Mouse (Mus musculus) neural tube, embryonic 14.5 days (tissue): ENCODE data around the gene Usp45. TPM values are rescaled to one million over a fixed set of nuclear protein-coding genes. Genes with fewer than 3 reads are reported as not detected.

Experiments used
- ATAC-seq: fragments of 200-750 bp; cut with Nextera tagmentation; 2 replicates; pipeline ENCODE4 v1.8.0; 2017; ENCODE audit warnings: low read depth, mild to moderate bottlenecking, moderate TSS enrichment, moderate library complexity
- H3K27ac ChIP-seq: fragments of 300-500 bp; sonication (generic); 2 replicates; pipeline ENCODE4 v1.5.1; 2014; ENCODE audit warnings: low read depth, mild to moderate bottlenecking, control low read depth, low read length, moderate library complexity, mixed read lengths
- H3K27me3 ChIP-seq: fragments of 300-500 bp; sonication (generic); 2 replicates; pipeline ENCODE4 v1.6.1; 2014; ENCODE audit warnings: low read length; ENCODE audit not compliant: control insufficient read depth, insufficient read depth
- H3K36me3 ChIP-seq: fragments of 300-500 bp; sonication (generic); 2 replicates; pipeline ENCODE4 v1.6.1; 2014; ENCODE audit warnings: low read length, mixed read lengths; ENCODE audit not compliant: control insufficient read depth, insufficient read depth
- H3K4me1 ChIP-seq: fragments of 300-500 bp; sonication (generic); 2 replicates; pipeline ENCODE4 v1.6.1; 2014; ENCODE audit warnings: low read length; ENCODE audit not compliant: control insufficient read depth, insufficient read depth
- H3K4me2 ChIP-seq: fragments of 300-500 bp; sonication (generic); 2 replicates; pipeline ENCODE4 v1.6.1; 2014; ENCODE audit warnings: mild to moderate bottlenecking, low read depth, low read length, control low read depth
- H3K4me3 ChIP-seq: fragments of 300-500 bp; sonication (generic); 2 replicates; pipeline ENCODE4 v1.5.1; 2014; ENCODE audit warnings: low read depth, low read length, control low read depth, mixed read lengths
- H3K9ac ChIP-seq: fragments of 300-500 bp; sonication (generic); replicated peaks from 2 replicates; pipeline ENCODE4 v1.6.1; 2014; ENCODE audit warnings: low read depth, mild to moderate bottlenecking, control low read depth, low read length, mixed read lengths
- H3K9me3 ChIP-seq: fragments of 300-500 bp; sonication (generic); 2 replicates; pipeline ENCODE4 v1.6.1; 2016; ENCODE audit warnings: low read length; ENCODE audit not compliant: control insufficient read depth
- WGBS: fragments of 180-500 bp; shearing (Covaris S2); extraction: QIAGEN DNeasy Blood & Tissue Kit; methylation state at CpG from one replicate; pipeline ENCODE4 v1.1.7; 2014; 5-methylcytosine and 5-hydroxymethylcytosine counted together
- polyA plus RNA-seq: library from polyadenylated mRNA; unstranded; fragments of >200 nt; fragmentation: Nextera tagmentation; extraction: Ambion mirVana; gene quantifications from 2 replicates; pipeline ENCODE4 v1.2.1, GENCODE M21; 2014

Usp45 gene
- polyA plus RNA-seq, 1 experiment from 2014 or later = 9.6 TPM

DNA sequence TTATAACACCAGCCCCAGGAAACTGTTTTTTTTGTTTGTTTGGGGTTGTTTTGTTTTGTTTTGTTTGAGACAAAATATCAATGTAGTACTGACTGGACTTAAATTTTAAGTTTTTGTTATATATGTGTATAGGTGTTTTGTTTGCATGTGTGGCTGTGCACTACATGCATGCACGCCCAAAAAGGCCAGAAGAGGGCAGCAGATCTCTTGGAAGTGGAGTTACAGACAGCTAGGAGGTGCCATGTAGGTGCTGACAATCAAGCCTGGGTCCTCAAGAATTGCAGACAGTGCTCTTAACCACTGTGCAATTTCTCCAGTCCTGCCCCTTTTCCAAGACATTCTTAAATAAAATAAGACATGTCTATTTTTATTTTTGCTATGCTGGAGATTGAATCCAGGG lies 8.1 kb upstream of the Usp45 start:
- H3K4me1 ChIP-seq = no peaks in the 10 kb centered on the region
- H3K9me3 ChIP-seq = no peaks in the 10 kb centered on the region
- 69% methylated on average over 1 of the region's 1 CpGs for WGBS
- no peak overlapping the region for H3K4me2 ChIP-seq
- H3K9ac ChIP-seq = no peak overlapping the region
- H3K4me3 ChIP-seq = no peak overlapping the region
- ATAC-seq = no peak
- no peaks in the 10 kb centered on the region for H3K36me3 ChIP-seq
- no peak overlapping the region for H3K27ac ChIP-seq
- no peaks in the 10 kb centered on the region for H3K27me3 ChIP-seq

DNA sequence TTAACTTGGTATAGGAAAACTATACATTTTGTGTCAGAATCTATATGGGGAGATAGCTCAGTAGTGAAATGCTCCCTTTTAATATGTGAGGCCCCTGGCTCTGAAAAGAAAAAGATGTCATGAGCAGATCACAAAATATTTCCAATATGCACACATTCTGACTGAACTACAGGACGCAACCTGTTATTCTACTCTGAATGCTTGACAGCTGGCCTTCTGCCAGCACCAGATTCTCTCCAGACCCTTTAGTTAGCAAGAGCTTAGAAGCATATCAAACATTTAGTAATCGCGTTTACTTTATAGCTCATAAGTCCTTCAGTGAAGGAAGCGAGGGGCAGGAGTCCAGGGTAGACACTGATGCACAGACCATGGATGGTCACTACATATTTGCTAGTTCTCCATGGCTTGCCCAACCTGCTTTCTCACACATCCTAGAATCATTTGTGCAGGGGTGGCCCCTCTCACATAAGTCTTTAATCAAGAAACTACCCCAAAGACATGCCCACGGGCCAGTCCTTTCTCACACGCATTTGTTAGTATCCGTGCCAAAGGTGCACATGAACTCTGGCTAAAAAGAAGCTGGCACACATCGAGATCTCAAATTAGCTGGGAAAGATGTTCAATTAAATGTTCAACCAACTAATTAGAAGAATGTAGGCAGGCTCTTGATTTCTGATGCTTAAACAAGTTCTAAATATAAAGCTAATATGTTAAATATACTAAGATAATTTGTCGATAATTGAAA lies 5.4 kb upstream of the Usp45 start:
- Histone ChIP-seq H3K9ac (no peak overlapping the region), H3K36me3 (no peaks in the 10 kb centered on the region), H3K9me3 (no peaks in the 10 kb centered on the region), H3K4me2 (no peak overlapping the region), H3K4me1 (no peaks in the 10 kb centered on the region), H3K27me3 (no peaks in the 10 kb centered on the region), H3K27ac (no peak overlapping the region), H3K4me3 (no peak overlapping the region)
- no peak for ATAC-seq
- WGBS = 88% methylated on average over 9 of the region's 9 CpGs

GRCm38 (mm10) chr4:21763827-21764226 lies 3.1 kb upstream of the Usp45 start:
- H3K27me3 ChIP-seq = no peaks in the 10 kb centered on the region
- WGBS = 78% methylated on average over 4 of the region's 4 CpGs
- H3K9ac ChIP-seq = no peak overlapping the region
- ATAC-seq = no peak
- H3K9me3 ChIP-seq = no peaks in the 10 kb centered on the region
- H3K4me1 ChIP-seq = no peaks in the 10 kb centered on the region
- no peak overlapping the region for H3K4me3 ChIP-seq
- no peak overlapping the region for H3K27ac ChIP-seq
- no peak overlapping the region for H3K4me2 ChIP-seq
- no peaks in the 10 kb centered on the region for H3K36me3 ChIP-seq

DNA sequence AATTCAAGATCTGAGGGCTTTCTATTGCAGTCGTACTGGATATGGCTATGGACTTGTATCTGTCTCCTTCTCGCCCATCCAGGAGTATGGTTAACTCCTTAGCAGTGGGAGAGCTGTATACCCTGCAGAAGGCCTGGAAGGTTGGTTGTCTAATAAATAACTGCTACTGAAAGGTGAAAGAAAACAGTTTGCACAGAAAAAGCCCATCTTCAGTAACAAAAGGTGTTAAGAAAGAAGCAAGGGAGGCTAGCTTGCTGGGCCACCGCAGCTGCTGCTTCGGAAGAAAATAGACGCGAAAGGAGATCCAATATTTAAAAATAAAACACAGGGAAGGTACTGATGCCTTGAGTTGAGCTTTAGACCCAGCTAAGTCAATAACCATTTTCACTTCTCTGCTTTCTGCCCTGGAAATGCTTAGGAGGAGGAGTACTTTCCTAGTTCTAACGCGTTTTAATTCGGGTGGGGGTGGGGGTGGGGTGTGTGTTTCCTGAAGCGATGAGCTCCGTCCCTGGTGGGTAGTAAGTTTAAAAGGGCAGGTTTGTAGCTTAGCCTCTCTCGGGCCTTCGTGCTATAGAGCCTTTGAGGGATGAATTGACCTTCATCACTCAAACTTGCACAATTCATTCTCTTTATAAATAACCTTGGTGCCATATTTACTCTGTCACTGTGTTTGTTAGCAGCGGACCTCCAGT lies 639 bp upstream of the Usp45 start:
- ATAC-seq = peak; percentile 62
- Histone ChIP-seq H3K9me3 (no peaks in the 10 kb centered on the region), H3K4me1 (no peaks in the 10 kb centered on the region), H3K4me3 (peak overlapping the region; percentile 57), H3K36me3 (no peaks in the 10 kb centered on the region), H3K9ac (peak overlapping the region; percentile 57), H3K27me3 (no peaks in the 10 kb centered on the region), H3K4me2 (peak overlapping the region; percentile 47), H3K27ac (peak overlapping the region; percentile 34; the same call in 1 of the 2 replicates)
- 18% methylated on average over 14 of the region's 14 CpGs for WGBS

GRCm38 (mm10) chr4:21771064-21771463 lies 4.1 kb downstream of the Usp45 start:
- Histone ChIP-seq H3K4me2 (no peak overlapping the region), H3K9me3 (no peaks in the 10 kb centered on the region), H3K4me1 (no peaks in the 10 kb centered on the region), H3K4me3 (no peak overlapping the region), H3K27ac (no peak overlapping the region), H3K36me3 (no peaks in the 10 kb centered on the region), H3K27me3 (no peaks in the 10 kb centered on the region), H3K9ac (no peak overlapping the region)
- WGBS = 100% methylated on average over 1 of the region's 1 CpGs
- no peak for ATAC-seq

DNA sequence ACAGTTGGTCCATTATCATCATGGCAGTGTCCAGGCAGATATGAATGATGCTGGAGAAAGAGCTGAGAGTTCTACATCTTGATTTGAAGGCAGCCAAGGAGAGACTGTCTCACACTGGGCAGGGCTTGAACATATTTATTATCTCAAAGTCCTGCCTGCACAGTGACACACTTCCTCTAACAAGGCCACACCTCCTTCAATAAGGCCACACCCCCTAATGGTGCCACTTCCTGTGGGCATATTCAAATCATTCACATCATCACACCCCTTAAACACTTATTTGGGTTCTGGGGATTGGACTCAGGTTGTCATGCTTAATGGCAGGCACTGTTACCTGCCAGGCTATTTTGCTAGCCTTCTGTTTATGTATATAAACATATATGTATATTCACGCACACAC lies 5.3 kb downstream of the Usp45 start:
- Histone ChIP-seq H3K27me3 (no peaks in the 10 kb centered on the region), H3K27ac (no peak overlapping the region), H3K36me3 (no peaks in the 10 kb centered on the region), H3K9ac (no peak overlapping the region), H3K4me1 (peaks cover 2% of the 10 kb centered on the region; the same call in 1 of the 2 replicates), H3K4me2 (no peak overlapping the region), H3K9me3 (no peaks in the 10 kb centered on the region), H3K4me3 (no peak overlapping the region)
- ATAC-seq = no peak
- WGBS = 96% methylated on average over 1 of the region's 1 CpGs

GRCm38 (mm10) chr4:21776091-21776945 lies 9.4 kb downstream of the Usp45 start:
- H3K36me3 ChIP-seq = no peaks in the 10 kb centered on the region; the same call in 1 of the 2 replicates
- peak overlapping the region; percentile 57 for H3K9ac ChIP-seq
- peak overlapping the region; percentile 48 for H3K4me3 ChIP-seq
- ATAC-seq = peak; percentile 98
- WGBS = under 1% methylated on average over 46 of the region's 46 CpGs
- H3K4me2 ChIP-seq = peak overlapping the region; percentile 55
- H3K9me3 ChIP-seq = no peaks in the 10 kb centered on the region
- H3K27me3 ChIP-seq = no peaks in the 10 kb centered on the region
- peaks cover 3% of the 10 kb centered on the region; the same call in 1 of the 2 replicates for H3K4me1 ChIP-seq
- no peak overlapping the region for H3K27ac ChIP-seq

DNA sequence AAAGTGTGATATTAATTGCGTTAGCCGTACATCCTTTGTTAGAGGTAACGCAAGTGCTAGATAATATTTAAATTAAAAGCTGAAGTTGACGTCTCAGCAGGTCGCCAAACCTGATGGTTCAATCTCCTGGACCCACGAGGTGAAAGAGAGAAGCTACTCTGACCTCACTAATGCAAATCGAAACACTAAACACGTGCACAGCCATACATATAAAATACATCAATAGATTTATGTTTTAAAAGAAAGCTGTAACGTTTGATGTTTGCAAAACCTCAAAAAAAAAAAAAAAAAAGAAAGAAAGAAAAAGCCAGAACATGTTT lies 9.9 kb downstream of the Usp45 start:
- Histone ChIP-seq H3K4me2 (peak overlapping the region; percentile 55), H3K9me3 (no peaks in the 10 kb centered on the region), H3K9ac (no peak overlapping the region; the same call in 1 of the 2 replicates), H3K4me1 (peaks cover 3% of the 10 kb centered on the region; the same call in 1 of the 2 replicates), H3K4me3 (peak overlapping the region; percentile 48), H3K27me3 (no peaks in the 10 kb centered on the region), H3K27ac (no peak overlapping the region), H3K36me3 (peaks cover 5% of the 10 kb centered on the region; the same call in 1 of the 2 replicates)
- WGBS = 9% methylated on average over 9 of the region's 9 CpGs
- no peak for ATAC-seq
